Mouse (Mus musculus) liver, embryonic 15.5 days (tissue): ENCODE results near the gene Rap2a. TPM values are rescaled to one million over a fixed set of nuclear protein-coding genes. Genes with fewer than 3 reads are reported as not detected.

Experiments used
- ATAC-seq: fragments of 200-750 bp; cut with Nextera tagmentation; 2 replicates; pipeline ENCODE4 v1.8.0; 2017; ENCODE audit warnings: moderate number of reproducible peaks, mild to moderate bottlenecking, moderate library complexity; ENCODE audit not compliant: insufficient read depth
- H3K27ac ChIP-seq: fragments of 300-500 bp; sonication (generic); replicated peaks from 2 replicates; pipeline ENCODE4 v1.5.1; 2015; ENCODE audit warnings: mild to moderate bottlenecking, inconsistent platforms
- H3K27me3 ChIP-seq: fragments of 300-500 bp; sonication (generic); 2 replicates; pipeline ENCODE4 v1.6.1; 2015; ENCODE audit warnings: mild to moderate bottlenecking, inconsistent platforms
- H3K36me3 ChIP-seq: fragments of 300-500 bp; sonication (generic); replicated peaks from 2 replicates; pipeline ENCODE4 v1.6.1; 2015; ENCODE audit warnings: moderate library complexity, mild to moderate bottlenecking, inconsistent platforms
- H3K4me1 ChIP-seq: fragments of 300-500 bp; sonication (generic); replicated peaks from 2 replicates; pipeline ENCODE4 v1.6.1; 2015; ENCODE audit warnings: inconsistent platforms
- H3K4me2 ChIP-seq: fragments of 300-500 bp; sonication (generic); 2 replicates; pipeline ENCODE4 v1.6.1; 2015; ENCODE audit warnings: moderate library complexity, mild to moderate bottlenecking, inconsistent platforms
- H3K4me3 ChIP-seq: fragments of 300-500 bp; sonication (generic); replicated peaks from 2 replicates; pipeline ENCODE4 v1.5.1; 2015; ENCODE audit warnings: mild to moderate bottlenecking, inconsistent platforms
- H3K9ac ChIP-seq: fragments of 300-500 bp; sonication (generic); 2 replicates; pipeline ENCODE4 v1.6.1; 2015; ENCODE audit warnings: moderate library complexity, mild to moderate bottlenecking, inconsistent platforms
- H3K9me3 ChIP-seq: fragments of 300-500 bp; sonication (generic); replicated peaks from 2 replicates; pipeline ENCODE4 v1.6.1; 2016; ENCODE audit warnings: inconsistent platforms
- WGBS: fragments of 180-500 bp; shearing (Covaris S2); methylation state at CpG from one replicate; pipeline ENCODE4 v1.1.7; 2015; ENCODE audit warnings: mixed read lengths; ENCODE audit not compliant: insufficient replicate concordance; 5-methylcytosine and 5-hydroxymethylcytosine counted together
- polyA plus RNA-seq: library from polyadenylated mRNA; unstranded; fragments of >200 nt; fragmentation: Nextera tagmentation; extraction: Ambion mirVana; gene quantifications from 2 replicates; pipeline ENCODE4 v1.2.1, GENCODE M21; 2015

Rap2a gene
- polyA plus RNA-seq, 1 experiment from 2014 or later, result 2.5 TPM

- no peak for ATAC-seq
- no peaks in the 10 kb centered on the region for H3K4me1 ChIP-seq
- H3K27me3 ChIP-seq, result no peaks in the 10 kb centered on the region
- 73% methylated on average over 14 of the region's 14 CpGs for WGBS
- no peak overlapping the region for H3K27ac ChIP-seq
- no peaks in the 10 kb centered on the region for H3K36me3 ChIP-seq
- no peak overlapping the region for H3K4me3 ChIP-seq
- H3K9ac ChIP-seq, result no peak overlapping the region
- no peaks in the 10 kb centered on the region for H3K9me3 ChIP-seq
- no peak overlapping the region for H3K4me2 ChIP-seq
Measured at GRCm38 (mm10) chr14:120469126-120469790, 9.0 kb upstream of the Rap2a start.

- Histone ChIP-seq H3K4me2 (no peak overlapping the region), H3K9ac (no peak overlapping the region), H3K36me3 (no peaks in the 10 kb centered on the region), H3K27ac (no peak overlapping the region), H3K4me1 (peaks cover 33% of the 10 kb centered on the region), H3K4me3 (no peak overlapping the region), H3K27me3 (peaks cover 23% of the 10 kb centered on the region), H3K9me3 (no peaks in the 10 kb centered on the region)
- WGBS, result 56% methylated on average over 7 of the region's 7 CpGs
- no peak for ATAC-seq
Measured at GRCm38 (mm10) chr14:120476186-120476697, 2.0 kb upstream of the Rap2a start.

GRCm38 (mm10) chr14:120477288-120477981 is 809 bp upstream of the Rap2a start:
- Histone ChIP-seq H3K9me3 (no peaks in the 10 kb centered on the region), H3K27me3 (peaks cover 23% of the 10 kb centered on the region)
- peak; percentile 87 for ATAC-seq

DNA sequence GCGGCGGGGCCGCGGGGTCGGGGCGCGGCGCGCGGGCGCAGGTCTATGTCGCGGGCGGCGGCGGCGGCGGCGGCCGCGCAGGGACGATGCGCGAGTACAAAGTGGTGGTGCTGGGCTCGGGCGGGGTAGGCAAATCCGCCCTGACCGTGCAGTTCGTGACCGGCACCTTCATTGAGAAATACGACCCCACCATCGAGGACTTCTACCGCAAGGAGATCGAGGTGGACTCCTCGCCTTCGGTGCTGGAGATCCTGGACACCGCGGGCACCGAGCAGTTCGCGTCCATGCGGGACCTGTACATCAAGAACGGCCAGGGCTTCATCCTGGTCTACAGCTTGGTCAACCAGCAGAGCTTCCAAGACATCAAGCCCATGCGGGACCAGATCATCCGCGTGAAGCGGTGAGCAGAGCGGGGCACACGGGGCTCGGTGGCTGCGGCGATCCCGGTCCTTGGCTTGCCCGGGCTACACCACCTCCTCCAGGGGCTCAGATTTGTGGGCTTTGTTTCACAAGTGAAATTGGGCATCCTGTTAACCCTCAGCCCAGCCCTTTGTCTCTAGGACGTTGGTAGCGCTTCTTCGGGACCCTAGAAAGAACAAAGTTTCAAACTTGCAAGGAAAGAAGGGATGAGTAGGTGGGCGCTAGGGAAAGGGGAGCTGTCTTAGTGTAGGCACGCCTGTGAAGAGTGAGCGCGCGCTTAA is 547 bp downstream of the Rap2a start:
- WGBS, result under 1% methylated on average over 58 of the region's 62 CpGs
- Histone ChIP-seq H3K9me3 (no peaks in the 10 kb centered on the region), H3K27me3 (peaks cover 23% of the 10 kb centered on the region), H3K4me1 (peaks cover 33% of the 10 kb centered on the region), H3K9ac (peak overlapping the region; percentile 68), H3K36me3 (no peaks in the 10 kb centered on the region), H3K4me2 (peak overlapping the region; percentile 92), H3K27ac (peak overlapping the region; percentile 55), H3K4me3 (peak overlapping the region; percentile 70)
- peak; percentile 16 for ATAC-seq

More at GRCm38 (mm10) chr14:120477288-120477981, 809 bp upstream of the Rap2a start:
- peak overlapping the region; percentile 70 for H3K4me3 ChIP-seq
- no peaks in the 10 kb centered on the region for H3K36me3 ChIP-seq
- under 1% methylated on average over 46 of the region's 46 CpGs for WGBS
- H3K27ac ChIP-seq, result peak overlapping the region; percentile 92
- H3K4me1 ChIP-seq, result peaks cover 33% of the 10 kb centered on the region
- peak overlapping the region; percentile 92 for H3K4me2 ChIP-seq
- peak overlapping the region; percentile 56 for H3K9ac ChIP-seq

- Histone ChIP-seq H3K36me3 (no peaks in the 10 kb centered on the region), H3K9ac (no peak overlapping the region), H3K9me3 (no peaks in the 10 kb centered on the region), H3K27ac (no peak overlapping the region), H3K4me3 (no peak overlapping the region), H3K4me2 (peak overlapping the region; percentile 23; the same call in 1 of the 2 replicates), H3K4me1 (peaks cover 33% of the 10 kb centered on the region), H3K27me3 (peaks cover 23% of the 10 kb centered on the region)
- 57% methylated on average over 8 of the region's 8 CpGs for WGBS
- no peak for ATAC-seq
Measured at GRCm38 (mm10) chr14:120480341-120480900, 2.2 kb downstream of the Rap2a start.

- no peak overlapping the region for H3K27ac ChIP-seq
- H3K9ac ChIP-seq, result no peak overlapping the region
- no peak for ATAC-seq
- H3K9me3 ChIP-seq, result no peaks in the 10 kb centered on the region
- no peak overlapping the region for H3K4me3 ChIP-seq
- H3K4me2 ChIP-seq, result peak overlapping the region; percentile 13; the same call in 1 of the 2 replicates
- WGBS, result 75% methylated on average over 4 of the region's 4 CpGs
- H3K4me1 ChIP-seq, result peaks cover 33% of the 10 kb centered on the region
- no peaks in the 10 kb centered on the region for H3K36me3 ChIP-seq
- peaks cover 23% of the 10 kb centered on the region for H3K27me3 ChIP-seq
Measured at GRCm38 (mm10) chr14:120480927-120481326, 2.7 kb downstream of the Rap2a start.

- 67% methylated on average over 5 of the region's 5 CpGs for WGBS
- no peak overlapping the region for H3K4me3 ChIP-seq
- no peak overlapping the region for H3K4me2 ChIP-seq
- no peak overlapping the region for H3K27ac ChIP-seq
- H3K9ac ChIP-seq, result no peak overlapping the region
- H3K27me3 ChIP-seq, result peaks cover 10% of the 10 kb centered on the region
- 0 out of 2 replicates have a peak, but pooled peaks cover 7% of the 10 kb centered on the region for H3K4me1 ChIP-seq
- H3K9me3 ChIP-seq, result no peaks in the 10 kb centered on the region
- no peak for ATAC-seq
- no peaks in the 10 kb centered on the region for H3K36me3 ChIP-seq
Measured at GRCm38 (mm10) chr14:120484561-120484960, 6.3 kb downstream of the Rap2a start.

DNA sequence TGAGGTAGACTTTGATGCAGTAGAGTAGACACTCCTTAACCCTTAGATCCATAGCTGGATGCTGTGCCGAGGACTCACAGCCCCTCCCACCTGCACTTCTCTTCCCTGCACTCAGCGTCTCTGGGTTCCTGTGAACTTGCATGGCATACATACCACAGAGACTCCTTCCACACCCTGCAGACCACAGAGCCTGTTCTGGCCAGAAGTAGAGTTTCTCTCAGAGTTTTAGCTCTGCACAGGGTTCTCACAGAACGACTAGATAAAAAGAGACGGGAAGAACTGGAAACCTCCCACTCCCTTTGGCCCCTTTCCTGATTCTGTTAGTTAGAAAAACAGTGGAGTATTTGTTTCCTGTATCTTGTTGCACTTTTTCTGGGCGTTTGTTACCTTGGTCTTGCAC is 18.0 kb downstream of the Rap2a start:
- no peak for ATAC-seq
- Histone ChIP-seq H3K27ac (no peak overlapping the region), H3K4me1 (no peaks in the 10 kb centered on the region; the same call in 1 of the 2 replicates), H3K9ac (no peak overlapping the region), H3K36me3 (no peaks in the 10 kb centered on the region), H3K4me3 (no peak overlapping the region), H3K27me3 (no peaks in the 10 kb centered on the region), H3K9me3 (no peaks in the 10 kb centered on the region), H3K4me2 (no peak overlapping the region)
- 17% methylated on average over 5 of the region's 5 CpGs for WGBS

DNA sequence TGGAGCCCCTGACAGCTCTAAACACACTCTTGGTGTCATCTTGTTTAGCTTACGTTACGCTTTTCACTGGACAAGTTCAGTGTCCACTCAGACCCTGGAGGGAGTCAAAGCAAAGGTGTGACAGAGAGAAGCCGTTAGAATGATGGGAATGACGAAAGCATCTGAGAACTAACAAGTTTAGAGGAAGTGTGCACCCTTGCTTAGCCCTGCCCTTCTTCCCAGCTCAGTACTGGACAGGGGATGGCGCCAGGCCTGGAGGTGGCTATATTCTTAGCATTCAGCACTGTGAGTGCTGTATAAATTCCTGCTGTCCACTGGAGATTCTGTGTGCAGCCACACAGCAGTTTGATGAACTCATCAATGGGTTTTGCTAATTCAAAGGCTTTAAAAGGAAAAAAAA is 18.6 kb downstream of the Rap2a start:
- Histone ChIP-seq H3K4me2 (no peak overlapping the region), H3K4me3 (no peak overlapping the region), H3K9ac (no peak overlapping the region), H3K36me3 (no peaks in the 10 kb centered on the region), H3K27ac (no peak overlapping the region), H3K4me1 (no peaks in the 10 kb centered on the region; the same call in 1 of the 2 replicates), H3K9me3 (no peaks in the 10 kb centered on the region), H3K27me3 (no peaks in the 10 kb centered on the region)
- 46% methylated on average over 5 of the region's 5 CpGs for WGBS
- ATAC-seq, result no peak

- no peak for ATAC-seq
- Histone ChIP-seq H3K27ac (no peak overlapping the region), H3K4me2 (no peak overlapping the region), H3K4me3 (no peak overlapping the region), H3K4me1 (no peaks in the 10 kb centered on the region; the same call in 1 of the 2 replicates), H3K27me3 (no peaks in the 10 kb centered on the region), H3K9me3 (no peaks in the 10 kb centered on the region), H3K36me3 (no peaks in the 10 kb centered on the region), H3K9ac (no peak overlapping the region)
- 79% methylated on average over 10 of the region's 10 CpGs for WGBS
Measured at GRCm38 (mm10) chr14:120499096-120499495, 20.9 kb downstream of the Rap2a start.
